Mouse (Mus musculus) ES-Bruce4 (cell line): Measurements from ENCODE around the gene Cd55b. TPM values are rescaled to one million over a fixed set of nuclear protein-coding genes. Genes with fewer than 3 reads are reported as not detected.
"Not testable (repeated sequence)": the region's sequence is repeated elsewhere in the genome, so short reads cannot be mapped to it uniquely, and the experiment has no call there.

Source experiments
- H3K27ac ChIP-seq: 2 replicates; pipeline ENCODE4 v1.5.1; 2012; ENCODE audit warnings: low read length, inconsistent platforms; ENCODE audit not compliant: insufficient read depth
- H3K27me3 ChIP-seq: 2 replicates; pipeline ENCODE4 v1.6.1; 2012; ENCODE audit warnings: mild to moderate bottlenecking, low read length, inconsistent platforms; ENCODE audit not compliant: control insufficient read depth, poor library complexity, insufficient read depth, severe bottlenecking
- H3K36me3 ChIP-seq: 2 replicates; pipeline ENCODE4 v1.6.1; 2012; ENCODE audit warnings: inconsistent platforms, mild to moderate bottlenecking, low read length, moderate library complexity; ENCODE audit not compliant: control insufficient read depth, poor library complexity, insufficient read depth, severe bottlenecking
- H3K4me1 ChIP-seq: one replicate; pipeline ENCODE4 v1.8.1; 2011; ENCODE audit warnings: low read length; ENCODE audit not compliant: control insufficient read depth, insufficient read depth
- H3K4me3 ChIP-seq: 2 replicates; pipeline ENCODE4 v1.5.1; 2011; ENCODE audit warnings: low read depth, mild to moderate bottlenecking, low read length
- H3K9ac ChIP-seq: 2 replicates; pipeline ENCODE4 v1.6.1; 2012; ENCODE audit warnings: low read depth, mild to moderate bottlenecking, inconsistent platforms; ENCODE audit not compliant: poor library complexity, severe bottlenecking
- H3K9me3 ChIP-seq: replicated peaks from 2 replicates; pipeline ENCODE4 v1.6.1; 2012; ENCODE audit warnings: mild to moderate bottlenecking, low read length, inconsistent platforms; ENCODE audit not compliant: control insufficient read depth, poor library complexity, insufficient read depth, severe bottlenecking
- CTCF ChIP-seq: IDR thresholded peaks from one replicate; pipeline ENCODE4 v1.8.1; 2011; ENCODE audit warnings: low read depth, low read length
- EP300 ChIP-seq: IDR thresholded peaks from 2 replicates; pipeline ENCODE4 v1.6.1; 2011; ENCODE audit warnings: low read depth, low read length; ENCODE audit not compliant: insufficient read depth
- POLR2A ChIP-seq: IDR thresholded peaks from one replicate; pipeline ENCODE4 v1.8.1; 2011; ENCODE audit warnings: low read length; ENCODE audit not compliant: insufficient read depth
- polyA plus RNA-seq: library from polyadenylated mRNA; stranded (reverse); fragments of >200 nt; gene quantifications from 2 replicates; pipeline ENCODE4 v1.2.4, GENCODE M21; 2011; ENCODE audit warnings: low read depth; ENCODE audit not compliant: missing spikeins, insufficient read depth, insufficient read length

Gene Cd55b
- polyA plus RNA-seq, 1 experiment, result not detected

- no peak overlapping the region for H3K9ac ChIP-seq
- H3K4me3 ChIP-seq, result no peak overlapping the region
- H3K9me3 ChIP-seq, result no peaks in the 10 kb centered on the region
- H3K27me3 ChIP-seq, result no peaks in the 10 kb centered on the region
- no peak overlapping the region for H3K27ac ChIP-seq
- no peaks in the 10 kb centered on the region for H3K4me1 ChIP-seq
- TF ChIP-seq CTCF (no peak), EP300 (no peak), POLR2A (no peak)
- no peaks in the 10 kb centered on the region for H3K36me3 ChIP-seq
Measured at GRCm38 (mm10) chr1:130455111-130455510, 32.3 kb upstream of the Cd55b start.

GRCm38 (mm10) chr1:130442930-130443329 lies 20.1 kb upstream of the Cd55b start:
- H3K9me3 ChIP-seq, H3K4me1 ChIP-seq, H3K27ac ChIP-seq, H3K36me3 ChIP-seq, H3K9ac ChIP-seq, H3K27me3 ChIP-seq, H3K4me3 ChIP-seq: not testable (repeated sequence)

GRCm38 (mm10) chr1:130430920-130431319 lies 8.1 kb upstream of the Cd55b start:
- no peak overlapping the region for H3K4me3 ChIP-seq

GRCm38 (mm10) chr1:130428667-130429066 lies 5.9 kb upstream of the Cd55b start:
- H3K9ac ChIP-seq, H3K4me3 ChIP-seq, H3K4me1 ChIP-seq, H3K36me3 ChIP-seq, H3K9me3 ChIP-seq, H3K27me3 ChIP-seq, H3K27ac ChIP-seq: not testable (repeated sequence)

More at GRCm38 (mm10) chr1:130430920-130431319, 8.1 kb upstream of the Cd55b start:
- no peaks in the 10 kb centered on the region for H3K36me3 ChIP-seq
- no peak overlapping the region for H3K9ac ChIP-seq
- H3K27ac ChIP-seq, result no peak overlapping the region
- H3K27me3 ChIP-seq, result no peaks in the 10 kb centered on the region
- no peaks in the 10 kb centered on the region for H3K9me3 ChIP-seq
- H3K4me1 ChIP-seq, result no peaks in the 10 kb centered on the region
- TF ChIP-seq POLR2A, result no peak
- no peak for TF ChIP-seq EP300
- no peak for TF ChIP-seq CTCF

- not testable (repeated sequence) for H3K4me1 ChIP-seq, H3K27ac ChIP-seq, H3K4me3 ChIP-seq, H3K9ac ChIP-seq, H3K9me3 ChIP-seq, H3K36me3 ChIP-seq, H3K27me3 ChIP-seq
Measured at GRCm38 (mm10) chr1:130427175-130427853, 4.5 kb upstream of the Cd55b start.

GRCm38 (mm10) chr1:130422033-130422432 lies 776 bp downstream of the Cd55b start:
- H3K9ac ChIP-seq, H3K27me3 ChIP-seq, H3K27ac ChIP-seq, H3K4me1 ChIP-seq, H3K4me3 ChIP-seq, H3K36me3 ChIP-seq, H3K9me3 ChIP-seq: not testable (repeated sequence)

- not testable (repeated sequence) for H3K27ac ChIP-seq, H3K4me1 ChIP-seq, H3K9ac ChIP-seq, H3K36me3 ChIP-seq, H3K4me3 ChIP-seq, H3K27me3 ChIP-seq, H3K9me3 ChIP-seq
Measured at GRCm38 (mm10) chr1:130397109-130397508, 25.7 kb downstream of the Cd55b start.

- not testable (repeated sequence) for H3K27ac ChIP-seq, H3K4me1 ChIP-seq, H3K4me3 ChIP-seq, H3K9ac ChIP-seq, H3K9me3 ChIP-seq, H3K36me3 ChIP-seq, H3K27me3 ChIP-seq
Measured at GRCm38 (mm10) chr1:130387282-130387681, 35.5 kb downstream of the Cd55b start.
